Mouse (Mus musculus) monocyte, adult 2 months (primary cell): ENCODE measurements at regions not wholly inside any gene's neighbourhood (a gene's known extent, or its start where the extent isn't known, plus 50 kb on each side); places are given as distances from the start of the nearest gene placed in this dataset.
"Not testable (repeated sequence)": the region's sequence is repeated elsewhere in the genome, so short reads cannot be mapped to it uniquely, and the experiment has no call there.

ENCODE experiments used
- DNase-seq, 2 experiments: peaks; one replicate each; pipeline ENCODE4 v3.0.0; 2022; ENCODE audit warnings: low spot score in 2 of 2, low read depth in 1 of 2

DNA sequence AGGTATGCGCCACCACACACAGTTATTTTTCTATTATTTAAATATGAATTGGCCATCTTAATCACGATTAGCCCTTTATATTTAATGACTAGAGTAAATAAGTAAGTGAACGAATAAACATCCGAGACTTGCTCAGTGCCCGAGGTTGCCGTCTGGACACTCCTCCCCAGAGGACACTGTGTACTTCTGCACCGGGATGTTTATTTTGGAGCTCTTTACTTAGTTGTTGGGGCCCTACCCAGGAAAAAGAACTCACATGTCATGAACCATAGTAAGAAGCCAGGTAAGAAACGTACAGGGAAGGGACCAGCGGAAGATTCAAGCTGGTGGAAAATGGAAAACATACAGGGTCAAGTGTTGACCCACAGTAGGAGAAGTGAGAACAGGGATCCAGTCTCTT lies 89.0 kb downstream of the Akr1d1 start:
- DNase-seq, result no peak

- no peak for DNase-seq
Measured at GRCm38 (mm10) chr6:37621364-37622029, 91.5 kb downstream of the Akr1d1 start.

- no peak for DNase-seq
Measured at GRCm38 (mm10) chr6:37622273-37622672, 92.3 kb downstream of the Akr1d1 start.

- DNase-seq, result no peak
Measured at GRCm38 (mm10) chr6:37627206-37627605, 97.2 kb downstream of the Akr1d1 start.

GRCm38 (mm10) chr6:37633948-37634347 lies 104.0 kb downstream of the Akr1d1 start:
- DNase-seq, result no peak

DNA sequence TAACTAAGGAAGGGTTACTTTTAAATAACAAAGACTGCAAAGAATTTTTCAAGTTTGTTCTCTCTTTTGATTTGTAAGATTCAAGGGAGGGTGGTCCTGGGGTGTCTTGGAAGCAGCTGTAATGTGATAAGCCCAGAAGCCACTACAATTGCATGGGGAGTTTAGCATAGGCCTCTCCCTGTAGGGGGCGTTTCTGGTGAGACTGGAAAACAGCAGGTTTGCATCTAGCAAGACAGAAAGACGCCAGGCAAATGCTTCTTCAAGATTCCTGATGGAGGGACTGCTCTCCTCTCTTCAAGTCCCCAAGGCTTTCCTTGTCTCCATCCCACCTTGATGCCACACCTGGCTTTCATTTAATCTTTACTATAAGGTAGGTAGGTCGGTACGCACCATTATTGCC lies 112.1 kb downstream of the Akr1d1 start:
- DNase-seq, result no peak

DNA sequence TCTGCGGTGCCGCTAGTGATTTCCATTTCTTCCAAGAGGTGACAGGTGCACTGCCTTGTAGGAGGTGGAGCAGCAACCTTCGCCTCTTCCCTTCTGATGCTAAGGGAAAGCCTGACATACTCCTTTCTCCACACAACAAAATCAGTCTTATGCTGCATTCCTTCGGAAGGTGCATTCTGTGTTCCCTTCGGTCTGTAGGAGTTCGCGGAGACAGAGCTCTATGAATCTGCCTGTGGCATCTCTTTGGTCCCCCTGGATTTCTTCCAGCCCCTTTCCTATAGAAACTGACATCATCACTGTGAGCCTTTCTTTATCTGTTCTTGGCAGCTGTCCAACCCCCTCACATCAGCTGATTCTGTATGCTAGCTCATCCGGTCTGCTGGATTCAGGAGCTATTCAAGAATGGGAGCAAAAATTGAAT lies 112.7 kb downstream of the Akr1d1 start:
- DNase-seq, result no peak

GRCm38 (mm10) chr6:37643176-37643575 lies 113.2 kb downstream of the Akr1d1 start:
- no peak for DNase-seq

DNA sequence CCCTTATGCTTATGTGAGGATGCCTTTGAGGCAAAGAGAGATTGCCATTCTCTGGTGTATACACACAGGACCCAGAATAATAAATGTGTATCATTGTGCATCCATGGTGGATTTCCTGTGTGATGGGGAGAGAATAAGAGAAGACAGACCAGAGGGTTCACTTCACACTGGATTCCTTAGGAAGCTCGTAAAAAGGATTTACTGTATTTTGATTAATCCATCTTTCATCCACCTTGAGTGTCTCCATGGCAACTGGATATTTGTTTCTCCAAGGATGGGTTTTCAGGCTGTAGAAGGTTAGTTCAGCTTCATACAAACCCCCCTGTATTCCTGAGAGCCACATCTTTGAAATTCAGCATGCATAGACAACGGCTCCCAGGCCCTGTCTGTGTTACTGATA lies 113.7 kb downstream of the Akr1d1 start:
- no peak for DNase-seq

DNA sequence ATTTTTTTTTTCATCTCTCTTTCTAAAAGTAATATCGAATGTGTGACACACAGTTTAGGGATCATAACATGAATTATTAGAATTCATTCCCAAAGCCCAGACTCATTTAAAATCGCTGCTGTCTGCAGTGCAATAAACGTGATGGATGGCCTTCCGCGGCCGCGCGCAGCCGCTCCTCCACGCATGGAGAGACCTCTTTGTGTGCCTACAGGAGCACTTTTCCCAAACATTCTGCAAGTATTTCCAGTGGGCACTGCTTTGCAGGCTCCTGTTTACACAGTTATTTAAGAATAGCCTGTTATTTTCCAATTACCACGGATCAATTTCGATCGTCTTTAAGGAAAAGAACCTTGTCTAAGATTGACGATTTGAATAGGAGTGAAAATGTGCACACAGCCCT lies 115.6 kb downstream of the Akr1d1 start:
- DNase-seq, result no peak

- DNase-seq, result not testable (repeated sequence)
Measured at GRCm38 (mm10) chr6:37657300-37657699, 127.3 kb downstream of the Akr1d1 start.

GRCm38 (mm10) chr6:37658021-37658650 lies 128.2 kb downstream of the Akr1d1 start:
- no peak for DNase-seq

- DNase-seq, result no peak
Measured at GRCm38 (mm10) chr6:37662747-37663146, 132.8 kb downstream of the Akr1d1 start.

GRCm38 (mm10) chr6:37665576-37665975 lies 135.6 kb downstream of the Akr1d1 start:
- no peak for DNase-seq

- no peak for DNase-seq
Measured at GRCm38 (mm10) chr6:37669407-37669806, 139.4 kb downstream of the Akr1d1 start.

DNA sequence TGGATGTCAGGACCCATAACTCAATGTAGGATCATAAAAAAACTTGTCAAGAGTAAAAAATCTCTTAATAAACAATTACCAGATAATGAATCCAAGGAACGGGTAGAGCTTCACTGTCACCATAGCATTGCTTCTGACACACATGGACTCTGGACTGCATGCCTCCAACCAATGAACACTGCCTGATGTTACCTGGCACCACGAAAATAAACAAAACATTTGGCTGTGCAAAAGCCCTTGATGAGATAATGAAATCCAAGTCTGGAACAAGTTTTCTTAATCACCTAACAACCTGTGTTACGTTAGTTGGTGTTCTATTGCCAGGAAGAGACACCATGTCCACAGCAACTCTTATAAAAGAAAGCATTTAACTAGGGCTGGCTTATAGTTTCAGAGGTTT lies 140.7 kb downstream of the Akr1d1 start:
- no peak for DNase-seq

- DNase-seq, result no peak
Measured at GRCm38 (mm10) chr6:37679871-37680270, 149.9 kb downstream of the Akr1d1 start.

DNA sequence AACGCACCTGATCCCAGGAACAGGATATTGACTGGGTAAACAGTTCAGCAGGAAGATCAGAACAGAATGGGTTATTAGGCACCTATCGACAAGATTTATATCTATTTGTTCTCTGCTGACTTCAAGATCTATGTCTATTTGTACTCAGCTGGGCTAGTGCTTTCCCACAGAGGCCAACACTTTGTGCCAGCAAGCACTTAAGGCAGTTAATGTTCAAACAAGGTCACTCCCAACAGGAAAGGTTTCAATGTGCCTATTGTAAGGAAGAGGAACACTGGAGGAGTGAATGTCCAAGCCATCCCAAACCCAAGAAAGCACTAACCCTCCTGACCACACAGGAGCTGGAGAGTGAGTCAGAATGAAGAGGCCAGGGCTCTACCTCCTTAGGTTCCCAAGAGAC lies 151.4 kb downstream of the Akr1d1 start:
- not testable (repeated sequence) for DNase-seq

DNA sequence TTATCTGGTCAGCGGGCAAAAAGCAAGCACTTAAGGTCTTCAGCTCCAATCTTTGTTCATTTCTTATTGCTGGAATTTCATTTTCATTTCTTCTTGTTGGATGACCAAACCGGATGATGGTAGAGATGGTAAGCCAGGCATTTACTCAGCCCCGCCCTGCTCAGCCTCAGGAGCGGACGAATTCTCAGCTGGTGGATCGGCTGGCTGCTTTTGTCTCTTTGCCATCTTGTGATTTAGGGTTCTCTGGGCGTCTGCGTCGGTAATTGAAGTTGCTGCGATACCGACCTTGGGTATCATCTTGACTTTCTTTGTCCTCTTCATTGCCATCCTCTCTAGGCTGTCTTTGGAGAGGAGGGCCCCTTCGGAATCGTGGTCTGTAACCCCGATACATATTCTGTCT lies 156.1 kb downstream of the Akr1d1 start:
- DNase-seq, result no peak

DNA sequence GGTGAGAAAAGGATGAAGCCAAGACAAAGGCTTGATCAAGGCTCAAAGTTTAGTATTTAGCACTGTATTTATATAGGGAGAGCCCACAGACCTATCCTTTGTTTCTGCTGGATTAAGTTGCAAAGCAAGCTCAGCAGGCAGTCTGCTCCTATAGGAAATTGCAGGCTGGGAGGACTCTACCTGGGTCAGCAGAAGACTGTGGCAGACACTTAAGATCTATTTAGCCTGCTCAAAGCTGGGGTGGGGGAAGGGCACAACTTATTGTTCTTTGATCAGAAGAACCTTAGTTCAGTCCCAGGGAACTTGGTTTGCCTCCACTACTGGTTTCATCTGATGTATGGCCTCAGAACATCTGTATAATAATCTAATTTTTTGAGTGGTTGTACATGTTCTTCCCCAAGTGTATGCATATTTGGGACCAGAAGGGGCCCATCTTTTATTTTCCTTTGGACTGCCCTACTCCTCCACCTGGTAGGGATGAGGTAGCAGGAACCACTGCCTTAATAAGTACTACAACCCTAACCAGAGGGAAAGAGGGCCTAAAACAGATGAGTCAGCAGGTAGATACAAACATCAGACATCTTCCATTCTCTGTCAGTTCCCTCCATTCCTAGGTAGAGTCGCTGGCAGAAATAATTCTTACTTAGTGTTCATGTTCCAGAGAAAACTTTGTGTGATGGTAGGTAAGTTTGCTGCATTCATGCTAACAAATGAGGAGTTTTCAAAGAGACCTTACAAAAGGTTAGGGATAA lies 159.1 kb downstream of the Akr1d1 start:
- no peak for DNase-seq

DNA sequence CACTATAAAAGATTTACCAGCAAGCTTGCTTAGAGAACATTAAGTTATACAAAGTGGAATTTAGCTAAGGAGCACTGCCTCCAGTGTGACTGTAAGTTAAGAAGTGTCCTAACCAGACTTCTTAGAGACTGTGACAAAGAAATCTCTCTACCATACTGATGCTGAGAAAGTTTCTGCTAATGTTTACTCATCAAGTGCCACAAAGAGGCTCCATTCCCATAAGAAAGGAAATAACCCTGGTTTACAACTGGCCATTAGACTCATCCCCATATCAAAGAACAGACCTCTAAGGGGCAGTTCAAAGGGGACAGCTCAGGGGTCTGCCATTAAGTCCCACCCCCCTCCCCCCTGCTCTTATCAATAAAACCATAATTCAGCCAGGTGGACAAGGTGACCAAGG lies 159.7 kb downstream of the Akr1d1 start:
- DNase-seq, result no peak

GRCm38 (mm10) chr6:37691976-37692644 lies 162.1 kb downstream of the Akr1d1 start:
- no peak for DNase-seq
